Mouse (Mus musculus) neutrophil, adult 5-6 weeks (primary cell): ENCODE results near the gene Meis1. TPM values are rescaled to one million over a fixed set of nuclear protein-coding genes. Genes with fewer than 3 reads are reported as not detected.

Experiments
- ATAC-seq: fragments of 151-379, 151-347 bp; 2 replicates; pipeline ENCODE4 v1.8.0; 2017; ENCODE audit warnings: mild to moderate bottlenecking, moderate TSS enrichment; ENCODE audit not compliant: insufficient number of reproducible peaks, poor library complexity, low FRiP score, severe bottlenecking; ENCODE audit errors: extremely low read depth
- total RNA-seq: library from RNA; stranded (forward); fragments of 200-1000 nt; gene quantifications from 2 replicates; pipeline ENCODE4 v1.2.3, GENCODE M21; 2017

The Meis1 gene
- 3.2 and 3.6 TPM in 2 replicates for total RNA-seq

DNA sequence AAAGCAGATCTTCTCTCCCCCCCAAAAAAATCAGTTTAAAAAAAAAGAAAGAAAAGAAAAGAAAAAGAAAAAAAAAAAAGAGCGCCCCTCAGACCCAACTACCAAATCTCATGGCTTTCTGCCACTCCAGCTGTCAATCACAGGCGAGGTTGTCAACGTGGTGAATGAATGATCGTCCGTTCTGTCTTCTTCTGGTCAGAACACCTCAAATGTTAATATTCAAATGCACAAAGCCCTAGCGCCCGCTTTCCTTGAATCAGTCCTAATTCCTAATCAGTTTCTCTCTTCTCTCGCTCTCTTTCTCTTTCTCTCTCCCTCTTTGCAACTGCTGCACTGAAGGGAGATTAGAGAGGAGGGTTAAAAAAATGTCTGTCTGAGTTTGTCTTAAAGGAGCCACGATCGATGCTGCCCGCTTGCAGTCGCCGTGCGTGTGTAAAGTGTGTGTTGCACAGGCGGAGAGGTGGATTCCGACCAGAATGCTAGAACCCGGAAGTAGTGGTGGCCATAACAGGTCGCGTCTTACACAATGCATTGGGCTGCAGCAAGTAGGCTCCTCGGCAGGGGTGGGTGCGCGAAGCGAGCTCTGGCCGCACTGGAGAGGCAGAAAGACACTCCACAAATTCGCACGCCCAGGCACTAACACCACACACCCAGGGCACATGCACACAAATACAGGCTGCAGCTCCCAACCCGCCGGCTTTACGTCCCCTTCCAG, at the start of gene Meis1:
Gene Meis1, minus strand, starts transcription at position 497 of the 715 bp plus-strand sequence.
- peak; percentile 86 for ATAC-seq

DNA sequence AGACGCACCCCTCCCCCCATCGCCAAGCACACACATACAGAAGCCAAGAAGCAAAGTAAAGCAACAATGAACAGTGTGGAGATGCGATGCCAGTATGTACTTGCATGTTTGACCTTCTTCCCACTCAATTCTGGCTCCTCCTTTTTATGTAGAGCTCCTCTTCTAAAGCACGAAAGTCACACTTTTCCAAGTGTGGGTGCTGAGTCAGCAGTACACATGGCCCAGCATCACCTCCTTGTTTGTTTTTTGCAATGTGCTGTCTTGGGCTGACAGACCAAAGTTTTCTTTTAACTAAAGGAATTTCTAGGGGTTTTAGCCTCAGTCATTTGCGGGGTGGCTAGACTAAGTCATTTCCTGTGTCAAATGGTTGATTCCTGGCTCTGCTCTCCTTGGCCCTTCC, 48.5 kb upstream of the Meis1 start:
- no peak for ATAC-seq

DNA sequence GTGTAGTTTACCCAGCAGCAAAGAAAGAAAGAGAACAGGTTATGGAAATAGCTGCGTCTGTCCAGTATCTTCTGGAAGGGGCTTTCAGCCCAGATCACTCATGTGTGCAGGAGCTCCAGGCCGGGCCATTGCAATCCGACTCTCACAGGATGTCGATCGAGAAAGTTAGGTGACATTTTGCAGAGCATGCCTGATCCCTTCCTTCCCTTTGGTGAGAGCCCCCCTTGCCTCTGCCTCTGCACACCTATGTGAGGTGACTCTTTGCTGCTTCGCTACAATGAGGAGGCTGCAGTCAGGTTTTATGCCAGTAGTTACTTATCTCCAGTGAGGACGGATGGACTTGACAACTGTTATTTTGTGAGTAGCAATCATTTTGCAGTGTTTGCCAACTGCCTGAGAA, 30.5 kb upstream of the Meis1 start:
- ATAC-seq, result no peak

DNA sequence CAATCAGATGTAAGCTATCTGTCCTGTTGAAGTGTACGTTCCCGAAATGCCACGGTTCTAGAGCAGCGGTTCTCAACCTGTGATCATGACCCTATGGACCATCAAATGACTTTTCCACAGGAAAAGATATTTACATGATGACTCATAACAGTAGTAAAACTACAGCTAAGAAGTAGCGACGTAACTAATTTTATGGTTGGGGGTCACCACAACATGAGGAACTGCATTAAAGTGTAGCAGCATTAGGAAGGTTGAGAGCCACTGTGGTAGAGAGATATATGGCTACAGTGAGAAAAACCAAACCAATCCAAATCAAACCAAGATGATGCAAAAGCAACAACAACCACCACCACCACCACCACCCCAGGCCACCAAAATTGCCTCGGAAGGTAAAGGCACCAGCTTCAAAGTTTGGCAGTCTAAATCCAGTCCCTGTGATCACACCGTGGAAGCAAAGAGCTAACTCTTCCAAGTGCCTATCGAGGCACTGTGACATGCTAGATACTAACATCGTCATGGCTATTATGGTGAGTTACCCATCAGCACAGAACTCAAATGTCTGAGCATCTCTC, 17.9 kb upstream of the Meis1 start:
- ATAC-seq, result no peak

DNA sequence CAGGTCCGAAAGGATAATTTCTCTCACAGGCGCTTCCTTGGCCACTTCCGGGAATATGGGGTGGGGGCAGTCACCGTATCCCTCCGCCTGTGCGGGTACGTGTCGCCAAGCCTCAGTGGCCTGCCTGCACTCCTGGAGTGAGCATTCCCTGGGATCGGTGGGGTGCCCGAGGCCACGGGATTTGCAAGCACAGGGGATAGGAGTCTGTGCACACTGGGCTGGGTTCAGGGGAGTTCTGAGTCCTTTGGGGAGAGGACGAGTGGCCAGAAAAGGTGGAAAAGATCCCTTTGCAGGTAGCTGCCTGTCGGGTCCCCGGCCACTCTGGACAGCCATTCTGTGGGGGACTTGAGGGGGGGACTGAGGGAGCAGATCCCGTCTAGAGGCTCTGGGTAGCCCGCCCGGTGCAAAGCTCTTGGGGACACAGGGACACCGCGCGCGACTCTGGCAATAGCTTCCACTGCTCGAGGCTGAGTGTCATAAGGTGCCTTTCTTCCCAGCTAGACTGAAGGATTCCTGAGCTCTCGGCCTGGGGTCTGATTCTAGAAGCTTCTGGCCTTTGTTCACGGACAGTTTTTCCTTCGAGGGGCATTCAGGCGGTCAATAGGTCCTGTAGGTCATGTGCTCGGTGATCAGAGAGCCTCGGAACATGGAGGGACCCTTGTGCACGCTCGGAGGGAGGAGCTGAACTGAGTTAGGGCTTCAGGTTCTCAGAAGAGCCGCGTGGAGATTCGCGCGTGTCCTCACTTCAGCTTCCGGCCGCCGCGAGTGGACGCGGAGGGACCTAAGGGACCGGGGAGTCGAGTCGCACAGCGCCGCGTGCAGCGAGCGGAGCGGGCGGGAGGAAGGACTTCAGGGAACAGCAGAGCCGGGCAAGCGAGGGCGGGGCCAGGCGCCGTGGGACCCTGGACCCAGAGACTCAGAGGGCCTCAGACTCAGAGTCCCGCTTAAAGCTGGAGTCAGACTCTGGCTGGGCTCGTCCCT, 8.1 kb upstream of the Meis1 start:
- ATAC-seq, result no peak

DNA sequence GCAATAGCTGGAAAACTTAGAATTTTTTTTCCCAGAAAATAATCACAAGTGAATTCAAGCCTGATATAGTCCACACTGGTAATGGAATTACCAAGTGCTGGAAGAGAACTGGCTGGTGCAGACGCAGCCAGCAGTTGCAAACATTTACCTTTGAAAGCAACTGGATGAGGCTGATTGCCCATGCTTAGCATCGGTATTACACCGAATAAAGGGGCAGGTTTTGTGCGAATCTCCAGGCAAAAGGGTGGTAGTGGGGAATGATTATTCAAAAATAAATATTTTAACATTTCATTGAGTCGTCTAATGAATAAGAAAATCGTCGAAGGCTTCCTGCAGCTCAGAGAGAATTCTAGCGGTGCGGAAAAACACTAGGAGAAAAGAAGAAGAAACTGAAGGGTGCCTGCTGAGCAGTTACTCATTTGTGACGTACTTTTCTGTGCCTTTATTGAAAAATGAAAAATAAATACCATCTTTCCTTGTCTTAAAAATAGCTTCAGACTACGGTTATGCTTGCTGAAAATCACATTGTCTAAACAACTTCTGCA, 7.3 kb upstream of the Meis1 start:
- no peak for ATAC-seq

DNA sequence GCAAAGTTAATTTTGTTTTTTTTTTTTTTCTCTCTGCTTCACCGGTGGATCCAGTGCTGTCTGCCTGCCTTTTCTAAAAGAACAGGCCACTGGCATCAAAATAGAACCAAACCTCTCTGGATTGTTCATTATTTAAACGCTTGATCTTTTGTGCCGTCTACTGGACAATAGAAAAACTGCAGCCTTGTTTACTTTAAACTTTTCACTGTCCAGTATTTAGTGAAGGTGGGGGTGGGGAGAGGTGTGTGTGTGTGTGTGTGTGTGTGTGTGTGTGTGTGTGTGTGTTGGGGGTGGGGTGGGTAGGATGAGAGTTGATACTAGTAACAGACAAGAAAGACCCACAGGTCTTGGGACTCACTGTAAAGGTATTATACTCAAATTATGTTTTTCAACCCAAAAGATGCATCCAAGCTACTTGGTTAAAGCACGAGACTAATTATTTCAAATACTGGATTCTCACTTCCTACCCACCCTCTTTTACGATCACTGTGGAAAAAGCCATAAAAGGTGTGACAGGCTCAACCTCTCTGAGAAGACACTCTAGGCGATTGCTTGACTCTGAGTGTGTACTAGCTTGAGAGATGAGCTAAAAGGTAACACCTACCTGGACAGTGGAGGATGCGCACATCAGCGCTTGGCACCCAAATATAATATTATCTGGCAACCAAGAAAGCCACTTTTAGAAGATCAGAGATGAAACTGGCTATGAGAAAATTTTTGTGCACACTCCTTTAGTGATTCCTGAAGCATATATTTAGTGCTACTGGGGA, 5.9 kb upstream of the Meis1 start:
- no peak for ATAC-seq

DNA sequence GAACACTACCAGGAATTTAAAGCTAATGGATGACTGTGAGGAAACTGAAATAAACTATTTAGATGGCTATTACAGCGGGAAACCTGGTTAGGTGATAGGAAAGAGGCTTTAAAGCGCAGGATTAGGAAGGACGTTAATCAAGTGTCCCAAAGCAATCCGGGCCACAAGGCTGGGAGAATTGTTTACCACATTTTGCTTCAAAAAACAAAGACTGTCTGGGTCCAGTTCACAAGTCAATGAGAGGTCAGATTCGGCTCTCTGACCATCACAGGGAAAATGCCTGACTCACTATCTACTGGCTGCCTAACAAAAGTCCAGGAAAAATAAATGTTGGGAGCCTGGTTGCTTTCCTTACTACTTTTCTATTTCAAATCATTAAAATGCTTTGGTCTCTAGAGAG, 4.6 kb upstream of the Meis1 start:
- no peak for ATAC-seq

DNA sequence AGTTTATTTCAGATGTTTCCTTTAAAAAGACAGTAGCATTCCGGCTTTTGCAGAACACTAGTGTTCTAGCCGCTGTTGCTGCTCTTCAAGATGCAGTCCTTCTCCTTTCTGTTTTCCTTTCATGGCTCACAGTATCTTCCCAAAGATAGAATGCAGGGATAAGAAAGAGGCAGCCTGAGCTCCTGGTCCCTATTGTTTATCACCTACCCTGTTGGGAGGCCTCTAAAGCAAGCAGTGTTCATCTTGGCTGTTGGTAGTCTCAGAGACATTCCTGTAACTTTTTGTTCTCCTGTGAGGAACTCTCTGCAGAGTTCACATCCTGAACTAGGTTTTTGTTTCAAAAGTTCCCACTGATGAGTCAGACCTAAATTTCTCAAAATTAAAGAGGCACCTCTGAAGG, 3.8 kb upstream of the Meis1 start:
- ATAC-seq, result no peak

DNA sequence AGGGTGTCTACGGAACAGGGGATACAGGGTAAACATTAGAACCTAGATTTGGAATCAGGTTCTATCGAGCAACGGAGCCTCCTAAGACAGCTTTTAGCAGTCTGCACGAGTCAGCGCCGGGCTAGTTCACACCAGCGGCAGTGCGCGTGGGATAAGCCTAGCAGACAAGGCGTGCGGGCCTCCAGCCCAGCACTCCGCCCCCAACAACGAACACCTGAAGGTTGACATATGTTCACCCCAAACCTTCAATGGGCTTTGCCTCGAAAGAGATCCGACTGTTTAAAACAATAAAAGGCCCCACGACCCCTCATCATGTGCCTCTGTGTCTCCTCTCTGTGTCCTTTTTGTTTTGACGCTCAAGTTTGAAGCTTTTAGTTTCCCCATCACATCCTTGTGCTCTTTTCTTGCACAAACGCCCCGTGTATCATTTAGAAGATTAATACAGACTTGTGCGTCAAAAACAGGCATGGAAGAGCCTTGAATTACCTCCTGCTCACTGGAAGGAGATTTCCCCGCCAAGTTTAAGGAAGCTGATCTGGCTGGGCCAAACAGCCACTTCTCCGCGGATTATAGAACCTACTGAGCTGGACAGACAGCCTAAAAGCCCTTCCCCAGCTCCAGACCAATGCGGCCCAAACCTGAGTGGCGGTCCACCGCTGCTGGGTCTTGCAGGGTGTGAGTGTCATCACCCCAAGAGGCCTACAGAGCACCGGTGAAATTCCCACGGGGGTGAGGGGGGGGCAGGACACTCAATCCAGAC, 2.3 kb upstream of the Meis1 start:
- ATAC-seq, result no peak

DNA sequence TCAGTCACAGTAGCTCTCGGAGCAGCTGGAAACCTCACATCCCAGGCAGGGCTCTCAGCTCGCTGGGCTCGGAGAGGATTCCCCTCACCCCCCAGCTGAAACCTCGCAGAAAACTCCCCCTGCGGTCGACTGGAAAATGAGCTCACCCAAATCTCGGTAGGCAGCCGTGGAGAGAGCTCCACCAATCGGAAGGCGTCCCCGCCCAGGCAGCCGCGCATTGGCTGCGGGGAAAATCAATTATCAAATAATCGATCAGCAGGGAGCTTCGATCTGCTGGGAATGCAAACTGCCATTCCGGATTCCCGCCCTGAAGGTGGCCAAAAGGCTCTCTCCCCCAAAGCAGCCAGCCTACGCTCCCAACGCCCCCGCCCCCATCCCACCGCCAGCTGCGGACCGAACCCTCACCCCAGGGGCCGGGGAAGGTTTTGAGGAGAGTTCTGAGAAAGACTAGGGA, 1.6 kb upstream of the Meis1 start:
- ATAC-seq, result peak; percentile 46; the same call in 1 of the 2 replicates

DNA sequence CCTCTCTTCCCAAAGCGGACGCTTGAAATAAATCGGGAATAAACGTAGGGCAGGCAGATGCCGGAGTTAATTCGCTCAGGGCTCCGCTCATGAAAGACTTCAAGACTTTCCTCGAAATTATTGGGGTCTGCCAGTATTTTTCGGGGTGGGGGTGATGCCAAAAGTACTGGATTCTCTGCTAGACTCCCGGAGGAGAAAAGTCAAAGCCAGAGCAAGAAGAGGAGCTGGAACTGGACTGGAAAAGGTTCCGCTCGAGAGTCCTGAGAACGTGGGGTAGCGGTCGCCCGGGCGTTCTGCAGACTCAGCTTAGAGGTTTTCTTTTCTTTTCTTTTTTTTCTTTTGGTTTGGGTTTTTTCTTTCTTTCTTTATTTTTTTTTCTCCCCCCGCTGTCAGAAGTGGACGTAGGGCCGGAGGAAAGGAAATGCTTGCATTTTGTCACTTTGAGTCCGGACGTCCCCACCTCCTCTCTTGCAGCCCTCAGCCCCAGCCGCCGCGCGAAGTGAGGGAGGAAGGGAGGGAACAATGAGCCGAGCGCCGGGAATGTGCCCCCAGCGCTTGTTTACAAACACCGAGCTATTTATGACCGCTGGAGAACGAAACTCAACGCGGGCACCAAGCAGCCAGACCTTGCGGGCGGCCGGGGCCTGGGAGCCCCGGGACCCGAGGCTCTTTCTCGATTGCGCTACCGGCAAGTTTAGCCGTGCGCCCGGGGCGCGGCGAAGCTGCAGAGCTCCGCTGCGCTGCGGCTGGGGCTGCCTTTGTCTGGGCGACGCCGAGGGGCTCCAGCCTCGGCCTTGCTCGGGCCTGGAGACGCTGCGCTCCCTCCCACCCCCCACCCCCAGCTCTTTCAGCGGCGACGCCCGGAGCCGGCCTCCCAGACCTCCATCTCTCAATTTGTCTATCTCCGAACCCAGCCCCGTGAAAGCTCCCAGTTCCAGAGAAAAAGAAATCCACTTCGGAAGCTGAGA, 703 bp upstream of the Meis1 start:
- ATAC-seq, result no peak

DNA sequence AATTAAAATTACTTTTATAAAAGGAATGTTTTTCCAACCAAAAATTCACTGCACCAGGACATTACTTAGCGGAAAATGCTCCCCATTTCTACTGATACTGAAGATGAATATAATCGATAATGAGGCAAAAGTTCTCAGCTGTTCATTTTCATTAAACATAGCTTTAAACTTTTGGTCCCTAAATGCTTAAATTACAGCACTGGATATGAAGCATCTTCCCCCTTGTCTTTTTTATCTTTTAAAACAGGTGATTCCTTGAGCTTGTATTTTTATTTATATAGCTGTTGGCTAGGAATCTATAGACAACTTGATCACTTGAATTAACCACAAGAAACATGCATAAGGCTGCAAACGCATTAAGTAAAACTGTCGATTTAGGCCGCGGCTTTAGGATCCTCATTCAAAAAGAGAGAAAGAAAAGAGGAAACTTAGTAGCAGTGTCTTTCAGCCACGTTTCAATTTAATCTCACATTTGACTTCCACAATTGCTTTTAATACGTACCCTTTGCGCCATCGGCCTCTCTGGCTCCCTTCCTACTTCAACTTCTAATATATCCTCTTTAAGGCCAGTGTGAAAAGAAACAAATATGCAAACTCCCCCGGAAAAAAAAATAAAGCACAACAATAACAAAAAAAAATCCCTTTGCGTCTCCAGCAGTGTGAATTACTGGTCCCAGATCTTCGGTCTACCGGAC, 919 bp downstream of the Meis1 start:
- no peak for ATAC-seq

DNA sequence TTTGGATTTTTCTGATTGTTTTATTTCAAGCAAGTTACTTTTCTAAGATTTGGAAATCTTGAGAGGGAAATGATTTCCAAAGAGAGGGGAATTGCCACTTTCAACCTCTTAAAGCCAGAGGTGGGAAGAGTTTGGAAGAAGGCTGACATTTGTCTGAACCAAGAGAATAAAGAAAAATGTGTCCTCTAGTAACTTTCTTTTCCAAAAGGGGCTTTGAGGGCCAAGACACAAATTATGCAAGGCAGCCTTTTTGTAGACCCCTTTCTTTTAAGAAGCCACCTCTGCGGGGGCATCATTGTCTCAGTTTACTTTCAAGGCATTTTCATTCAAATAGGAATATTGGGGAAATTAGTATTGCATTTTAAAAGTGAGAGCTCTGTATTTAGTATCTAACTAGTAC, 1.5 kb downstream of the Meis1 start:
- no peak for ATAC-seq

DNA sequence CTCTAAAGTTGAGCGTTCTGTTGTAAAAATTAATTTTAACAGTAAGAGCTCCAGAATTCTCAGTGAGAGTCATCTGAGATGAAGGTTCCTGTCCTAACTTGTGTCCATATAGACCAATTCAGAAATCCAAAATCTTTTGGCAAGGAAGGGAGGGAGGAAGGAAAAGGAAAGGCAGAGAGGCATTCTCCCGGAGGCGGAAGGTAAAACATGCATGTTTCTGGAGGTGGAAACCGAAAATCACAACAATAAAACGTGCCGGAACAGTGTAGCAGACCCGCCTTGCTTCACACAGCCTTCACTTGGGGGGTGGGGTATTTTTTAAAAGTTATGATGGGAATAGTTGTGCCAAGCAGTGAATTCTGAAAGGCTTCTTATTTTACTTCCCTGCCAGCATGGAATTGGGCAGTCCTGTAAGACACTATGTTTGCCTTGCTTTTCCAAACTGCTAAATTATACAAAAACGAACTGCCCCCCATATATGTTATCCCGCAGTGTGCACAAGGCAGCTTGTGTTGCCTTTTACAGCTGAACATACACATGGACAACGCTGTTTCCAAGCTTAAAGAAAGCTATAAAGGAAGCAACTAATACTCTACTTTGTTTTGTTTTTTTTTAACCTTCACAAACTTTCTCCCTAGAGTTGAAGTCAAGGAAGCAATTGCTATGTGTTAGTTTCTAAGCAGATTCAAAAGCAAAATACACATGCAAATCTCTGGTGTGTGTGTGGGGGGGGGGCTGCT, 2.1 kb downstream of the Meis1 start:
- no peak for ATAC-seq
